Comparison of ENCODE assay signal across 8 mouse cellular contexts in genomic region chr10:128084160-128084559, GRCm38 (mm10). TPM values are rescaled to one million over a fixed set of nuclear protein-coding genes. Genes with fewer than 3 reads are reported as not detected.
DNase-seq lines count a peak whose midpoint lies in the region; ATAC-seq and TF ChIP-seq lines count a peak whose summit lies in the region.

No protein-coding gene starts in this region.

- peaks cover 36% of the 10 kb centered on the region for H3K36me3 ChIP-seq in kidney, postnatal 0 days (ENCODE audit: insufficient read depth, low read length)
- H3K36me3 ChIP-seq in hindbrain, embryonic 13.5 days, result peaks cover 45% of the 10 kb centered on the region
- H3K36me3 ChIP-seq in midbrain, embryonic 16.5 days (ENCODE audit: control insufficient read depth, insufficient read depth, low read length), result peaks cover 35% of the 10 kb centered on the region

- H3K4me2 ChIP-seq in kidney, postnatal 0 days (ENCODE audit: low read length), result peak overlapping the region; percentile 77
- H3K4me2 ChIP-seq in hindbrain, embryonic 13.5 days, result peak overlapping the region; percentile 95
- peak overlapping the region; percentile 70 for H3K4me2 ChIP-seq in midbrain, embryonic 16.5 days (ENCODE audit: low read length)

- H3K4me3 ChIP-seq in kidney, postnatal 0 days (replicated peaks; ENCODE audit: low read depth, low read length), result peak overlapping the region; percentile 75
- peak overlapping the region; percentile 87 for H3K4me3 ChIP-seq in bone marrow macrophage, adult 2 months (ENCODE audit: insufficient read depth, low read length)
- H3K4me3 ChIP-seq in hindbrain, embryonic 13.5 days, result peak overlapping the region; percentile 95
- peak overlapping the region; percentile 91 for H3K4me3 ChIP-seq in midbrain, embryonic 16.5 days (ENCODE audit: low read depth, low read length)

- WGBS in kidney, postnatal 0 days, result 0% methylated on average over 3 of the region's 3 CpGs
- WGBS in hindbrain, embryonic 13.5 days, result 6% methylated on average over 3 of the region's 3 CpGs
- under 1% methylated on average over 3 of the region's 3 CpGs for WGBS in midbrain, embryonic 16.5 days

- no peak for ATAC-seq in kidney, postnatal 0 days (replicated peaks; ENCODE audit: low FRiP score, low read depth)
- no peak for ATAC-seq in hindbrain, embryonic 13.5 days (ENCODE audit: low FRiP score)
- no peak for ATAC-seq in midbrain, embryonic 16.5 days
- no peak for ATAC-seq in granulocyte monocyte progenitor cell, adult 5-6 weeks (replicated peaks; ENCODE audit: poor library complexity, severe bottlenecking)

- H3K9me3 ChIP-seq in kidney, postnatal 0 days (replicated peaks; ENCODE audit: low read length), result no peaks in the 10 kb centered on the region
- H3K9me3 ChIP-seq in hindbrain, embryonic 13.5 days, result no peaks in the 10 kb centered on the region
- H3K9me3 ChIP-seq in midbrain, embryonic 16.5 days (replicated peaks; ENCODE audit: control insufficient read depth, low read length, poor library complexity, severe bottlenecking), result no peaks in the 10 kb centered on the region

- no peaks in the 10 kb centered on the region for H3K27me3 ChIP-seq in kidney, postnatal 0 days (ENCODE audit: insufficient read depth, low read length)
- H3K27me3 ChIP-seq in hindbrain, embryonic 13.5 days, result no peaks in the 10 kb centered on the region
- H3K27me3 ChIP-seq in midbrain, embryonic 16.5 days (ENCODE audit: control insufficient read depth, insufficient read depth, low read depth, low read length), result no peaks in the 10 kb centered on the region

- no peak for TF ChIP-seq POLR2A in bone marrow macrophage, adult 2 months (IDR thresholded peaks at IDR 0.05; ENCODE audit: borderline replicate concordance, low read depth, low read length)

- no peak for TF ChIP-seq CTCF in kidney, postnatal 0 days (IDR thresholded peaks at IDR 0.05; ENCODE audit: low read depth)
- no peak for TF ChIP-seq CTCF in bone marrow macrophage, adult 2 months (IDR thresholded peaks at IDR 0.05; ENCODE audit: low read depth, low read length)

- H3K27ac ChIP-seq in kidney, postnatal 0 days, result peak overlapping the region; percentile 77; the same call in 1 of the 2 replicates
- peak overlapping the region; percentile 74; the same call in 1 of the 2 replicates for H3K27ac ChIP-seq in bone marrow macrophage, adult 2 months (ENCODE audit: insufficient read depth, low read depth, low read length)
- H3K27ac ChIP-seq in hindbrain, embryonic 13.5 days, result peak overlapping the region; percentile 93
- peak overlapping the region; percentile 93 for H3K27ac ChIP-seq in midbrain, embryonic 16.5 days (ENCODE audit: low read length)

- no peaks in the 10 kb centered on the region for H3K4me1 ChIP-seq in kidney, postnatal 0 days (replicated peaks; ENCODE audit: insufficient read depth, low read length)
- peaks cover 8% of the 10 kb centered on the region for H3K4me1 ChIP-seq in bone marrow macrophage, adult 2 months (ENCODE audit: control insufficient read depth, insufficient read depth, low read length)
- H3K4me1 ChIP-seq in hindbrain, embryonic 13.5 days (replicated peaks), result peaks cover 30% of the 10 kb centered on the region
- H3K4me1 ChIP-seq in midbrain, embryonic 16.5 days (ENCODE audit: control insufficient read depth, insufficient read depth, low read length), result peaks cover 18% of the 10 kb centered on the region

- peak overlapping the region; percentile 96 for H3K9ac ChIP-seq in kidney, postnatal 0 days (ENCODE audit: low read depth, low read length)
- H3K9ac ChIP-seq in hindbrain, embryonic 13.5 days, result peak overlapping the region; percentile 99
- H3K9ac ChIP-seq in midbrain, embryonic 16.5 days (ENCODE audit: low read depth, low read length), result peak overlapping the region; percentile 98

- DNase-seq in kidney, postnatal 0 days (ENCODE audit: low spot score), result no peak
- no peak for DNase-seq in kidney, postnatal 4 days
- no peak for DNase-seq in natural killer cell, adult 2 months (ENCODE audit: low spot score in 2 of 2)
- no peak for DNase-seq in cerebellum, adult 11 months

RNA-seq across cellular contexts. Expression of gene Atp5b, which starts 1.1 kb away (rescaled TPM):
- polyA plus RNA-seq in kidney, postnatal 0 days (2015; fragmentation: Nextera tagmentation; extraction: Ambion mirVana), result 3,631 and 3,848 TPM in 2 replicates
- polyA plus RNA-seq in bone marrow macrophage, adult 2 months (2012; ENCODE audit: insufficient read depth, insufficient read length, missing spikeins), result 483 and 528 TPM in 2 replicates
- polyA plus RNA-seq in hindbrain, embryonic 13.5 days (2015; fragmentation: Nextera tagmentation; extraction: Ambion mirVana), result 2,105 and 2,130 TPM in 2 replicates
- 2,034 and 2,090 TPM in 2 replicates for polyA plus RNA-seq in midbrain, embryonic 16.5 days (2015; fragmentation: Nextera tagmentation; extraction: Ambion mirVana)
- total RNA-seq in granulocyte monocyte progenitor cell, adult 5-6 weeks (2014; fragmentation: Nextera tagmentation), result 1,867 and 2,007 TPM in 2 replicates
- total RNA-seq in granulocyte monocyte progenitor cell, adult 5-6 weeks (2017), result 1,997 and 2,300 TPM in 2 replicates

RNA-seq across cellular contexts. Expression of gene Baz2a, which starts 7.2 kb away (rescaled TPM):
- polyA plus RNA-seq in kidney, postnatal 0 days (2015; fragmentation: Nextera tagmentation; extraction: Ambion mirVana), result 9.8 and 11.3 TPM in 2 replicates
- 49.0 and 52.9 TPM in 2 replicates for polyA plus RNA-seq in bone marrow macrophage, adult 2 months (2012; ENCODE audit: insufficient read depth, insufficient read length, missing spikeins)
- polyA plus RNA-seq in hindbrain, embryonic 13.5 days (2015; fragmentation: Nextera tagmentation; extraction: Ambion mirVana), result 12.6 and 13.4 TPM in 2 replicates
- polyA plus RNA-seq in midbrain, embryonic 16.5 days (2015; fragmentation: Nextera tagmentation; extraction: Ambion mirVana), result 7.4 and 8.5 TPM in 2 replicates
- total RNA-seq in granulocyte monocyte progenitor cell, adult 5-6 weeks (2014; fragmentation: Nextera tagmentation), result 54.8 and 64.2 TPM in 2 replicates
- total RNA-seq in granulocyte monocyte progenitor cell, adult 5-6 weeks (2017), result 15.0 and 17.2 TPM in 2 replicates

RNA-seq across cellular contexts. Expression of gene Ptges3, which starts 25.4 kb away (rescaled TPM):
- polyA plus RNA-seq in kidney, postnatal 0 days (2015; fragmentation: Nextera tagmentation; extraction: Ambion mirVana), result 467 and 468 TPM in 2 replicates
- polyA plus RNA-seq in bone marrow macrophage, adult 2 months (2012; ENCODE audit: insufficient read depth, insufficient read length, missing spikeins), result 152 and 160 TPM in 2 replicates
- 440 and 454 TPM in 2 replicates for polyA plus RNA-seq in hindbrain, embryonic 13.5 days (2015; fragmentation: Nextera tagmentation; extraction: Ambion mirVana)
- 387 and 407 TPM in 2 replicates for polyA plus RNA-seq in midbrain, embryonic 16.5 days (2015; fragmentation: Nextera tagmentation; extraction: Ambion mirVana)
- 204 and 218 TPM in 2 replicates for total RNA-seq in granulocyte monocyte progenitor cell, adult 5-6 weeks (2014; fragmentation: Nextera tagmentation)
- total RNA-seq in granulocyte monocyte progenitor cell, adult 5-6 weeks (2017), result 321 and 371 TPM in 2 replicates

RNA-seq across cellular contexts. Expression of gene Naca, which starts 48.8 kb away (rescaled TPM):
- polyA plus RNA-seq in kidney, postnatal 0 days (2015; fragmentation: Nextera tagmentation; extraction: Ambion mirVana), result 769 and 820 TPM in 2 replicates
- 540 and 609 TPM in 2 replicates for polyA plus RNA-seq in bone marrow macrophage, adult 2 months (2012; ENCODE audit: insufficient read depth, insufficient read length, missing spikeins)
- polyA plus RNA-seq in hindbrain, embryonic 13.5 days (2015; fragmentation: Nextera tagmentation; extraction: Ambion mirVana), result 609 and 615 TPM in 2 replicates
- polyA plus RNA-seq in midbrain, embryonic 16.5 days (2015; fragmentation: Nextera tagmentation; extraction: Ambion mirVana), result 487 and 537 TPM in 2 replicates
- total RNA-seq in granulocyte monocyte progenitor cell, adult 5-6 weeks (2014; fragmentation: Nextera tagmentation), result 1,470 and 1,497 TPM in 2 replicates
- total RNA-seq in granulocyte monocyte progenitor cell, adult 5-6 weeks (2017), result 2,024 and 2,260 TPM in 2 replicates
